Mouse (Mus musculus) intestine, embryonic 16.5 days (tissue): Measurements from ENCODE around the gene Syce2. TPM values are rescaled to one million over a fixed set of nuclear protein-coding genes. Genes with fewer than 3 reads are reported as not detected.

Experiments used
- ATAC-seq: fragments of 200-750 bp; cut with Nextera tagmentation; 2 replicates; pipeline ENCODE4 v1.8.0; 2017; ENCODE audit warnings: moderate TSS enrichment, moderate library complexity
- H3K27ac ChIP-seq: fragments of 300-500 bp; sonication (generic); 2 replicates; pipeline ENCODE4 v1.5.1; 2014; ENCODE audit warnings: mild to moderate bottlenecking, low read length
- H3K27me3 ChIP-seq: fragments of 300-500 bp; sonication (generic); replicated peaks from 2 replicates; pipeline ENCODE4 v1.6.1; 2014; ENCODE audit warnings: low read length, control low read depth, mixed read lengths; ENCODE audit not compliant: control insufficient read depth, insufficient read depth
- H3K36me3 ChIP-seq: fragments of 300-500 bp; sonication (generic); 2 replicates; pipeline ENCODE4 v1.6.1; 2014; ENCODE audit warnings: low read length, control low read depth; ENCODE audit not compliant: control insufficient read depth, insufficient read depth
- H3K4me1 ChIP-seq: fragments of 300-500 bp; sonication (generic); 2 replicates; pipeline ENCODE4 v1.6.1; 2014; ENCODE audit warnings: low read length, control low read depth, mixed read lengths; ENCODE audit not compliant: control insufficient read depth, insufficient read depth
- H3K4me2 ChIP-seq: fragments of 300-500 bp; sonication (generic); 2 replicates; pipeline ENCODE4 v1.6.1; 2014; ENCODE audit warnings: low read depth, low read length, control low read depth
- H3K4me3 ChIP-seq: fragments of 300-500 bp; sonication (generic); 2 replicates; pipeline ENCODE4 v1.5.1; 2014; ENCODE audit warnings: mild to moderate bottlenecking, low read length
- H3K9ac ChIP-seq: fragments of 300-500 bp; sonication (generic); 2 replicates; pipeline ENCODE4 v1.6.1; 2014; ENCODE audit warnings: low read depth, low read length
- H3K9me3 ChIP-seq: fragments of 300-500 bp; sonication (generic); 2 replicates; pipeline ENCODE4 v1.6.1; 2016; ENCODE audit warnings: low read length, control low read depth; ENCODE audit not compliant: control insufficient read depth
- WGBS: fragments of 180-500 bp; shearing (Covaris S2); extraction: QIAGEN DNeasy Blood & Tissue Kit; methylation state at CpG from one replicate; pipeline ENCODE4 v1.1.7; 2014; 5-methylcytosine and 5-hydroxymethylcytosine counted together
- polyA plus RNA-seq: library from polyadenylated mRNA; unstranded; fragments of >200 nt; fragmentation: Nextera tagmentation; extraction: Ambion mirVana; gene quantifications from 2 replicates; pipeline ENCODE4 v1.2.1, GENCODE M21; 2015

The Syce2 gene
- polyA plus RNA-seq, 1 experiment from 2014 or later, result 45.4 TPM

GRCm38 (mm10) chr8:84893709-84894134, 21.8 kb downstream of the Syce2 start, which contains the start of gene Gcdh:
TSS of gene Gcdh (minus strand) at chr8:84893921.
- WGBS, result 0% methylated on average over 11 of the region's 11 CpGs
- peak within 1 kb of the TSS; percentile 72 for H3K4me2 ChIP-seq
- no peaks in the 10 kb centered on the region for H3K4me1 ChIP-seq
- no peaks in the 10 kb centered on the region for H3K27me3 ChIP-seq
- H3K27ac ChIP-seq, result no peak within 1 kb of the TSS; the same call in 1 of the 2 replicates
- peak within 1 kb of the TSS; percentile 77 for H3K9ac ChIP-seq
- peak within 1 kb of the TSS; percentile 83 for H3K4me3 ChIP-seq
- ATAC-seq, result peak; percentile 100
- H3K36me3 ChIP-seq, result no peaks in the 10 kb centered on the region
- no peaks in the 10 kb centered on the region for H3K9me3 ChIP-seq

- H3K4me1 ChIP-seq, result no peaks in the 10 kb centered on the region
Observed at GRCm38 (mm10) chr8:84895963-84896362, 24.1 kb downstream of the Syce2 start.

GRCm38 (mm10) chr8:84901071-84901470, 29.2 kb downstream of the Syce2 start:
- no peak overlapping the region for H3K4me3 ChIP-seq
- no peak overlapping the region for H3K9ac ChIP-seq
- no peaks in the 10 kb centered on the region for H3K9me3 ChIP-seq
- H3K27me3 ChIP-seq, result no peaks in the 10 kb centered on the region
- no peak overlapping the region for H3K4me2 ChIP-seq
- 68% methylated on average over 4 of the region's 4 CpGs for WGBS
- 0 out of 2 replicates have a peak, but pooled peaks cover 3% of the 10 kb centered on the region for H3K4me1 ChIP-seq
- no peaks in the 10 kb centered on the region for H3K36me3 ChIP-seq
- no peak for ATAC-seq
- H3K27ac ChIP-seq, result no peak overlapping the region

More at GRCm38 (mm10) chr8:84895963-84896362, 24.1 kb downstream of the Syce2 start:
- no peak overlapping the region for H3K4me3 ChIP-seq
- H3K9me3 ChIP-seq, result no peaks in the 10 kb centered on the region
- no peak overlapping the region for H3K4me2 ChIP-seq
- no peak overlapping the region for H3K27ac ChIP-seq
- H3K9ac ChIP-seq, result no peak overlapping the region
- H3K36me3 ChIP-seq, result no peaks in the 10 kb centered on the region
- no peaks in the 10 kb centered on the region for H3K27me3 ChIP-seq
- WGBS, result 92% methylated on average over 5 of the region's 5 CpGs
- no peak for ATAC-seq

- Histone ChIP-seq H3K9ac (peak within 1 kb of the TSS; percentile 93), H3K27me3 (no peaks in the 10 kb centered on the region), H3K36me3 (no peaks in the 10 kb centered on the region), H3K4me2 (peak within 1 kb of the TSS; percentile 98), H3K9me3 (no peaks in the 10 kb centered on the region), H3K4me3 (peak within 1 kb of the TSS; percentile 78), H3K4me1 (0 out of 2 replicates have a peak, but pooled peaks cover 3% of the 10 kb centered on the region), H3K27ac (peak within 1 kb of the TSS; percentile 86)
- WGBS, result 65% methylated on average over 3 of the region's 3 CpGs
- ATAC-seq, result no peak
Observed at GRCm38 (mm10) chr8:84901752-84902151, 29.8 kb downstream of the Syce2 start, which contains the start of gene Klf1. TSS of gene Klf1 (plus strand) at chr8:84901928.

GRCm38 (mm10) chr8:84902367-84902919, 30.5 kb downstream of the Syce2 start:
- peak overlapping the region; percentile 93 for H3K9ac ChIP-seq
- H3K36me3 ChIP-seq, result no peaks in the 10 kb centered on the region
- peak overlapping the region; percentile 78 for H3K4me3 ChIP-seq
- H3K4me2 ChIP-seq, result peak overlapping the region; percentile 98
- no peaks in the 10 kb centered on the region for H3K9me3 ChIP-seq
- H3K27me3 ChIP-seq, result no peaks in the 10 kb centered on the region
- 3% methylated on average over 24 of the region's 24 CpGs for WGBS
- peak overlapping the region; percentile 86 for H3K27ac ChIP-seq
- 0 out of 2 replicates have a peak, but pooled peaks cover 3% of the 10 kb centered on the region for H3K4me1 ChIP-seq
- peak; percentile 8 for ATAC-seq

GRCm38 (mm10) chr8:84902920-84903661, 31.2 kb downstream of the Syce2 start:
- H3K4me3 ChIP-seq, result peak overlapping the region; percentile 78
- H3K27ac ChIP-seq, result peak overlapping the region; percentile 86
- H3K4me1 ChIP-seq, result 0 out of 2 replicates have a peak, but pooled peaks cover 3% of the 10 kb centered on the region
- H3K27me3 ChIP-seq, result no peaks in the 10 kb centered on the region
- H3K36me3 ChIP-seq, result no peaks in the 10 kb centered on the region
- H3K9ac ChIP-seq, result peak overlapping the region; percentile 93
- H3K9me3 ChIP-seq, result no peaks in the 10 kb centered on the region
- peak; percentile 94 for ATAC-seq
- WGBS, result under 1% methylated on average over 67 of the region's 68 CpGs
- H3K4me2 ChIP-seq, result peak overlapping the region; percentile 98

- no peak for ATAC-seq
- H3K9ac ChIP-seq, result no peak overlapping the region
- H3K27me3 ChIP-seq, result peaks cover 2% of the 10 kb centered on the region; the same call in 1 of the 2 replicates
- 91% methylated on average over 7 of the region's 7 CpGs for WGBS
- H3K4me3 ChIP-seq, result no peak overlapping the region
- H3K4me1 ChIP-seq, result peaks cover 7% of the 10 kb centered on the region; the same call in 1 of the 2 replicates
- no peak overlapping the region for H3K4me2 ChIP-seq
- no peaks in the 10 kb centered on the region for H3K9me3 ChIP-seq
- no peaks in the 10 kb centered on the region for H3K36me3 ChIP-seq
- no peak overlapping the region for H3K27ac ChIP-seq
Observed at GRCm38 (mm10) chr8:84904351-84904750, 32.4 kb downstream of the Syce2 start.

GRCm38 (mm10) chr8:84907037-84907436, 35.1 kb downstream of the Syce2 start:
- WGBS, result 91% methylated on average over 9 of the region's 9 CpGs
- H3K4me2 ChIP-seq, result no peak overlapping the region
- H3K27me3 ChIP-seq, result peaks cover 11% of the 10 kb centered on the region
- no peak overlapping the region for H3K4me3 ChIP-seq
- H3K36me3 ChIP-seq, result no peaks in the 10 kb centered on the region
- H3K9me3 ChIP-seq, result no peaks in the 10 kb centered on the region
- no peak for ATAC-seq
- no peak overlapping the region for H3K9ac ChIP-seq
- H3K4me1 ChIP-seq, result peaks cover 5% of the 10 kb centered on the region; the same call in 1 of the 2 replicates
- H3K27ac ChIP-seq, result no peak overlapping the region

GRCm38 (mm10) chr8:84907493-84907892, 35.6 kb downstream of the Syce2 start:
- H3K9ac ChIP-seq, result no peak overlapping the region
- H3K4me2 ChIP-seq, result no peak overlapping the region
- peaks cover 15% of the 10 kb centered on the region for H3K27me3 ChIP-seq
- no peaks in the 10 kb centered on the region for H3K36me3 ChIP-seq
- no peaks in the 10 kb centered on the region for H3K9me3 ChIP-seq
- no peak overlapping the region for H3K27ac ChIP-seq
- H3K4me3 ChIP-seq, result no peak overlapping the region
- 78% methylated on average over 8 of the region's 8 CpGs for whole genome bisulfite sequencing
- no peak for ATAC-seq
- H3K4me1 ChIP-seq, result peaks cover 5% of the 10 kb centered on the region; the same call in 1 of the 2 replicates
